Mouse (Mus musculus) heart, adult 2 months (tissue): ENCODE measurements at regions not wholly inside any gene's neighbourhood (a gene's known extent, or its start where the extent isn't known, plus 50 kb on each side); places are given as distances from the start of the nearest gene placed in this dataset.

Experiments
- DNase-seq, 2 experiments: peaks; one replicate each; pipeline ENCODE4 v3.0.0; 2021
- H3K27ac ChIP-seq: fragments of 200-600 bp; 2 replicates; pipeline ENCODE4 v1.8.1; 2022
- H3K27me3 ChIP-seq: fragments of 200-500 bp; 2 replicates; pipeline ENCODE4 v1.6.1; 2012; ENCODE audit warnings: mild to moderate bottlenecking, low read length, inconsistent platforms, mixed read lengths; ENCODE audit not compliant: control insufficient read depth, insufficient read depth
- H3K36me3 ChIP-seq: fragments of 200-500 bp; 2 replicates; pipeline ENCODE4 v1.6.1; 2012; ENCODE audit warnings: low read length, inconsistent platforms; ENCODE audit not compliant: control insufficient read depth, insufficient read depth
- H3K4me1 ChIP-seq: fragments of 200-500 bp; 2 replicates; pipeline ENCODE4 v1.6.1; 2011; ENCODE audit warnings: low read length; ENCODE audit not compliant: control insufficient read depth, insufficient read depth
- H3K4me3 ChIP-seq: fragments of 200-600 bp; 2 replicates; pipeline ENCODE4 v1.8.1; 2022
- H3K79me2 ChIP-seq: fragments of 200-500 bp; replicated peaks from 2 replicates; pipeline ENCODE4 v1.6.1; 2012; ENCODE audit warnings: mild to moderate bottlenecking, inconsistent platforms, low read length, moderate library complexity, mixed read lengths; ENCODE audit not compliant: control insufficient read depth, insufficient read depth
- H3K9ac ChIP-seq: fragments of 200-500 bp; 2 replicates; pipeline ENCODE4 v1.6.1; 2012; ENCODE audit warnings: low read depth, mild to moderate bottlenecking, control low read depth, inconsistent platforms, low read length, mixed read lengths
- CTCF ChIP-seq: fragments of 200-600 bp; IDR thresholded peaks from 2 replicates; pipeline ENCODE4 v1.8.1; 2022; ENCODE audit warnings: antibody characterized with exemption, mild to moderate bottlenecking, moderate library complexity
- EP300 ChIP-seq: fragments of 200-500 bp; IDR thresholded peaks from 2 replicates; pipeline ENCODE4 v1.6.1; 2011; ENCODE audit warnings: low read depth, low read length, control low read depth; ENCODE audit not compliant: insufficient read depth
- POLR2A ChIP-seq: fragments of 200-500 bp; IDR thresholded peaks from 2 replicates; pipeline ENCODE4 v1.6.1; 2011; ENCODE audit warnings: mild to moderate bottlenecking, low read depth, low read length, control low read depth; ENCODE audit not compliant: insufficient read depth
- WGBS: fragments of 180-500 bp; shearing (Covaris S2); methylation state at CpG from one replicate; pipeline ENCODE4 v1.1.7; 2018; 5-methylcytosine and 5-hydroxymethylcytosine counted together
- intact Hi-C: fragments of 180-260 bp; cut with DNase I; formaldehyde crosslinking; loops from one replicate; pipeline ENCODE4 v1.15.1; 2025

- no peak for DNase-seq
- no peak overlapping the region for H3K4me3 ChIP-seq
- no peak overlapping the region for H3K9ac ChIP-seq
- TF ChIP-seq CTCF (no peak), EP300 (no peak), POLR2A (no peak)
- no peaks in the 10 kb centered on the region for H3K79me2 ChIP-seq
- WGBS = 66% methylated on average over 4 of the region's 4 CpGs
- no peaks in the 10 kb centered on the region for H3K36me3 ChIP-seq
- H3K27ac ChIP-seq = no peak overlapping the region
- no peaks in the 10 kb centered on the region for H3K4me1 ChIP-seq
- H3K27me3 ChIP-seq = no peaks in the 10 kb centered on the region
- intact Hi-C loops = no loop called here
These were observed 133.8 kb downstream of the Rps15a start for GRCm38 (mm10) chr7:117982177-117982576.

- intact Hi-C loops = no loop called here
- H3K4me3 ChIP-seq = no peak overlapping the region
- TF ChIP-seq EP300 (no peak), CTCF (no peak), POLR2A (no peak)
- no peak overlapping the region for H3K27ac ChIP-seq
- H3K4me1 ChIP-seq = no peaks in the 10 kb centered on the region
- DNase-seq = no peak
- WGBS = 9% methylated on average over 1 of the region's 1 CpGs
- no peak overlapping the region for H3K9ac ChIP-seq
- no peaks in the 10 kb centered on the region for H3K27me3 ChIP-seq
- no peaks in the 10 kb centered on the region for H3K79me2 ChIP-seq
- no peaks in the 10 kb centered on the region for H3K36me3 ChIP-seq
These were observed 144.8 kb downstream of the Rps15a start for GRCm38 (mm10) chr7:117971176-117971575.

- Histone ChIP-seq H3K4me1 (no peaks in the 10 kb centered on the region), H3K36me3 (no peaks in the 10 kb centered on the region), H3K79me2 (no peaks in the 10 kb centered on the region), H3K27ac (no peak overlapping the region), H3K27me3 (no peaks in the 10 kb centered on the region), H3K4me3 (no peak overlapping the region), H3K9ac (no peak overlapping the region)
- 81% methylated on average over 3 of the region's 3 CpGs for WGBS
- intact Hi-C loops = no loop called here
- no peak for TF ChIP-seq EP300
- no peak for TF ChIP-seq CTCF
- no peak for TF ChIP-seq POLR2A
- DNase-seq = no peak
These were observed 172.6 kb downstream of the Rps15a start for GRCm38 (mm10) chr7:117943435-117943834.

- no peak overlapping the region for H3K27ac ChIP-seq
- no peak overlapping the region for H3K9ac ChIP-seq
- H3K4me1 ChIP-seq = no peaks in the 10 kb centered on the region
- no peak for DNase-seq
- no peak for TF ChIP-seq POLR2A
- no peak for TF ChIP-seq CTCF
- TF ChIP-seq EP300 = no peak
- no peaks in the 10 kb centered on the region for H3K79me2 ChIP-seq
- no peaks in the 10 kb centered on the region for H3K27me3 ChIP-seq
- 78% methylated on average over 7 of the region's 7 CpGs for WGBS
- no peak overlapping the region for H3K4me3 ChIP-seq
- no peaks in the 10 kb centered on the region for H3K36me3 ChIP-seq
- intact Hi-C loops = no loop called here
These were observed 176.4 kb downstream of the Rps15a start for GRCm38 (mm10) chr7:117939618-117940017.

GRCm38 (mm10) chr7:117934908-117935307 is 181.1 kb downstream of the Rps15a start:
- Histone ChIP-seq H3K4me1 (no peaks in the 10 kb centered on the region), H3K27ac (no peak overlapping the region), H3K9ac (no peak overlapping the region), H3K79me2 (no peaks in the 10 kb centered on the region), H3K27me3 (no peaks in the 10 kb centered on the region), H3K4me3 (no peak overlapping the region), H3K36me3 (no peaks in the 10 kb centered on the region)
- no peak for DNase-seq
- no peak for TF ChIP-seq POLR2A
- no peak for TF ChIP-seq CTCF
- TF ChIP-seq EP300 = no peak
- intact Hi-C loops = no loop called here
- WGBS = 57% methylated on average over 3 of the region's 3 CpGs

GRCm38 (mm10) chr7:117931234-117931895 is 184.6 kb downstream of the Rps15a start:
- Histone ChIP-seq H3K36me3 (no peaks in the 10 kb centered on the region), H3K4me3 (no peak overlapping the region), H3K79me2 (no peaks in the 10 kb centered on the region), H3K27me3 (no peaks in the 10 kb centered on the region), H3K27ac (no peak overlapping the region), H3K4me1 (no peaks in the 10 kb centered on the region), H3K9ac (no peak overlapping the region)
- no peak for TF ChIP-seq EP300
- TF ChIP-seq POLR2A = no peak
- TF ChIP-seq CTCF = no peak
- WGBS = 68% methylated on average over 12 of the region's 12 CpGs
- DNase-seq = no peak
- intact Hi-C loops = no loop called here
